Mouse (Mus musculus): Measurements from ENCODE around the gene H2-D1. TPM values are rescaled to one million over a fixed set of nuclear protein-coding genes. Genes with fewer than 3 reads are reported as not detected.

The H2-D1 gene
- polyA plus RNA-seq, 1 experiment from 2014 or later, result 108 TPM

- 2% methylated on average over 18 of the region's 18 CpGs for WGBS
- ATAC-seq (replicated peaks; ENCODE audit: low FRiP score, low TSS enrichment, low read depth), result peak; percentile 56
Measured at GRCm38 (mm10) chr17:35236390-35236746, 26.2 kb upstream of the H2-D1 start.

GRCm38 (mm10) chr17:35236996-35237395, 25.5 kb upstream of the H2-D1 start:
- Histone ChIP-seq H3K27me3 (replicated peaks; ENCODE audit: control insufficient read depth, insufficient read depth, low read length) (no peaks in the 10 kb centered on the region), H3K27ac (ENCODE audit: low read depth) (no peak overlapping the region), H3K9ac (ENCODE audit: low read length) (no peak overlapping the region), H3K9me3 (ENCODE audit: control insufficient read depth, low read length) (no peaks in the 10 kb centered on the region), H3K4me1 (replicated peaks; ENCODE audit: control insufficient read depth, insufficient read depth, low read length) (peaks cover 38% of the 10 kb centered on the region), H3K36me3 (ENCODE audit: control insufficient read depth, insufficient read depth, low read length) (no peaks in the 10 kb centered on the region), H3K4me2 (ENCODE audit: low read length) (no peak overlapping the region), H3K4me3 (ENCODE audit: low read depth, low read length) (no peak overlapping the region)
- no peak for ATAC-seq (replicated peaks; ENCODE audit: low FRiP score, low TSS enrichment, low read depth)
- DNase-seq (ENCODE audit: low spot score), result no peak
- WGBS, result 72% methylated on average over 9 of the region's 9 CpGs

More at GRCm38 (mm10) chr17:35236390-35236746, 26.2 kb upstream of the H2-D1 start:
- H3K36me3 ChIP-seq (ENCODE audit: control insufficient read depth, insufficient read depth, low read length), result peaks cover 1% of the 10 kb centered on the region; the same call in 1 of the 2 replicates
- H3K4me2 ChIP-seq (ENCODE audit: low read length), result peak overlapping the region; percentile 84
- peak; percentile 100 for DNase-seq (ENCODE audit: low spot score)
- peak overlapping the region; percentile 96 for H3K27ac ChIP-seq (ENCODE audit: low read depth)
- H3K9me3 ChIP-seq (ENCODE audit: control insufficient read depth, low read length), result no peaks in the 10 kb centered on the region
- H3K9ac ChIP-seq (ENCODE audit: low read length), result peak overlapping the region; percentile 73
- H3K27me3 ChIP-seq (replicated peaks; ENCODE audit: control insufficient read depth, insufficient read depth, low read length), result no peaks in the 10 kb centered on the region
- H3K4me1 ChIP-seq (replicated peaks; ENCODE audit: control insufficient read depth, insufficient read depth, low read length), result peaks cover 42% of the 10 kb centered on the region
- H3K4me3 ChIP-seq (ENCODE audit: low read depth, low read length), result peak overlapping the region; percentile 59

DNA sequence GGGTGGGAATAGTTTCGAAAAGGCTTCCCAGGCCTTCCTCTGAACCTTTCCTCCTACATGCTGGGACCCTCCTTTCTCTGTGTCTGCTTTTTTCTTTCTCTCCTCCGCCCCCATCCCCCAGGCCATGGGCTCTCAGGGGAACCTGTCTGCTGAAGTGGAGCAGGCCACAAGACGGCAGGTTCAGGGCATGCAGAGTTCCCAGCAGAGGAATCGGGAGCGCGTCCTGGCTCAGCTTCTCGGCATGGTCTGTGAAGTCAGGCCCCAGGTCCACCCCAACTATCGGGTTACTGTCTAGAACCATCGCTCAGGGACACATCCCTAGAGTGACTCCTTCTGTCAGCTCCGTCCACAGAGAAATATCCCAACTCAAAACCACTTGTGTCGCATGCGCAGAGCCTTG, 25.0 kb upstream of the H2-D1 start:
- WGBS, result 91% methylated on average over 12 of the region's 12 CpGs
- Histone ChIP-seq H3K4me2 (ENCODE audit: low read length) (no peak overlapping the region), H3K27me3 (replicated peaks; ENCODE audit: control insufficient read depth, insufficient read depth, low read length) (no peaks in the 10 kb centered on the region), H3K4me1 (replicated peaks; ENCODE audit: control insufficient read depth, insufficient read depth, low read length) (peaks cover 35% of the 10 kb centered on the region), H3K9ac (ENCODE audit: low read length) (no peak overlapping the region), H3K36me3 (ENCODE audit: control insufficient read depth, insufficient read depth, low read length) (no peaks in the 10 kb centered on the region), H3K27ac (ENCODE audit: low read depth) (no peak overlapping the region), H3K9me3 (ENCODE audit: control insufficient read depth, low read length) (no peaks in the 10 kb centered on the region), H3K4me3 (ENCODE audit: low read depth, low read length) (no peak overlapping the region)
- DNase-seq (ENCODE audit: low spot score) (no peak), ATAC-seq (replicated peaks; ENCODE audit: low FRiP score, low TSS enrichment, low read depth) (no peak)

- 77% methylated on average over 5 of the region's 5 CpGs for WGBS
- peaks cover 15% of the 10 kb centered on the region for H3K36me3 ChIP-seq (ENCODE audit: control insufficient read depth, insufficient read depth, low read length)
- no peaks in the 10 kb centered on the region for H3K9me3 ChIP-seq (ENCODE audit: control insufficient read depth, low read length)
- no peak for DNase-seq (ENCODE audit: low spot score)
- H3K9ac ChIP-seq (ENCODE audit: low read length), result no peak overlapping the region
- H3K4me2 ChIP-seq (ENCODE audit: low read length), result no peak overlapping the region
- H3K4me1 ChIP-seq (replicated peaks; ENCODE audit: control insufficient read depth, insufficient read depth, low read length), result peaks cover 31% of the 10 kb centered on the region
- no peak for ATAC-seq (replicated peaks; ENCODE audit: low FRiP score, low TSS enrichment, low read depth)
- no peaks in the 10 kb centered on the region for H3K27me3 ChIP-seq (replicated peaks; ENCODE audit: control insufficient read depth, insufficient read depth, low read length)
- no peak overlapping the region for H3K4me3 ChIP-seq (ENCODE audit: low read depth, low read length)
- H3K27ac ChIP-seq (ENCODE audit: low read depth), result peak overlapping the region; percentile 99; the same call in 1 of the 2 replicates
Measured at GRCm38 (mm10) chr17:35239700-35240099, 22.8 kb upstream of the H2-D1 start.

DNA sequence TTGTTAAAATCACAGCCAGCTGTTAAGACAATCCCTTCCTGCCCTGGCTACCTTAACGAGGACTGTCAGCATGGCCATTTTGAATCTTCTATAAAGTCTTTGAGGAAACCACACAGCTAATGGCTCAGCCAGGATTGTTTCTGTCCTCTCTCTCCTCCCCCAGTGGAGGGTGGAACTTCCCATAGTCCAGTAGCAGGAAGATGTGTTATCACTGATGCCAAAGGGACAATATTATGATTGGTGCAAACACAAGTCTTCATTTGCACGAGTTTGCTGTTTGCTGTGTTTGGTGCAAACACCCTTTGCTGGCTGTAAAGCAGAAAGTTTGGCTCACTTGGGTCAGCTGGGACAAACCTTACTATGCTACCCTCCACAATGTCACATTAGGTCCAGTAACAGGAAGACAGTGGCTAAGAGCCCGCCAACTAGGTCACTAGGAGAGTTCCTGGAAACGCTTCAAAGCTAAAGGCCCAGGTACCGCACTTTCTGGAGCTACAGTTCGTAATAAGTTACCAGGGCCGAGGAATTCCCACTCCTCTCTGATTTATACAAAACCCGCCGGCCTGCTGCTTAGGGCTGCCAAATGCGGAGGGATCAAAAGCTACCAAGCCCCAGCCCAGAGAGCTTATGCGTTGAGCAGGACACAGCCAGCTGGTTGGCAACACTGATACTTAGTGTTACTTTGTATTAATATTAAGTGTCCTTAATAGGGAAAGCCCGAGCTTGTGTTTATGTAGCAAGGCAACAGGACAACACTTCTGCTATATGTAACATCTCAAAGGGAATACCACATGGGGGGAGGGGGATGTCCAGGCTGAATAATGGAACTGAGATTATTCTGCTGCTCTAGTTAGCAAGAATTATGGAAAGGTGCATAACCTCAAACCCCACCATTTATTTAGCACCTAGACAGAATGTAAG, 21.9 kb upstream of the H2-D1 start:
- Histone ChIP-seq H3K9ac (ENCODE audit: low read length) (peak overlapping the region; percentile 99), H3K4me2 (ENCODE audit: low read length) (peak overlapping the region; percentile 87), H3K27me3 (replicated peaks; ENCODE audit: control insufficient read depth, insufficient read depth, low read length) (no peaks in the 10 kb centered on the region), H3K36me3 (ENCODE audit: control insufficient read depth, insufficient read depth, low read length) (peaks cover 25% of the 10 kb centered on the region), H3K4me1 (replicated peaks; ENCODE audit: control insufficient read depth, insufficient read depth, low read length) (peaks cover 39% of the 10 kb centered on the region), H3K27ac (ENCODE audit: low read depth) (peak overlapping the region; percentile 99), H3K4me3 (ENCODE audit: low read depth, low read length) (peak overlapping the region; percentile 86), H3K9me3 (ENCODE audit: control insufficient read depth, low read length) (no peaks in the 10 kb centered on the region)
- peak; percentile 0; the same call in 1 of the 2 replicates for ATAC-seq (replicated peaks; ENCODE audit: low FRiP score, low TSS enrichment, low read depth)
- WGBS, result 24% methylated on average over 12 of the region's 12 CpGs
- no peak for DNase-seq (ENCODE audit: low spot score)

DNA sequence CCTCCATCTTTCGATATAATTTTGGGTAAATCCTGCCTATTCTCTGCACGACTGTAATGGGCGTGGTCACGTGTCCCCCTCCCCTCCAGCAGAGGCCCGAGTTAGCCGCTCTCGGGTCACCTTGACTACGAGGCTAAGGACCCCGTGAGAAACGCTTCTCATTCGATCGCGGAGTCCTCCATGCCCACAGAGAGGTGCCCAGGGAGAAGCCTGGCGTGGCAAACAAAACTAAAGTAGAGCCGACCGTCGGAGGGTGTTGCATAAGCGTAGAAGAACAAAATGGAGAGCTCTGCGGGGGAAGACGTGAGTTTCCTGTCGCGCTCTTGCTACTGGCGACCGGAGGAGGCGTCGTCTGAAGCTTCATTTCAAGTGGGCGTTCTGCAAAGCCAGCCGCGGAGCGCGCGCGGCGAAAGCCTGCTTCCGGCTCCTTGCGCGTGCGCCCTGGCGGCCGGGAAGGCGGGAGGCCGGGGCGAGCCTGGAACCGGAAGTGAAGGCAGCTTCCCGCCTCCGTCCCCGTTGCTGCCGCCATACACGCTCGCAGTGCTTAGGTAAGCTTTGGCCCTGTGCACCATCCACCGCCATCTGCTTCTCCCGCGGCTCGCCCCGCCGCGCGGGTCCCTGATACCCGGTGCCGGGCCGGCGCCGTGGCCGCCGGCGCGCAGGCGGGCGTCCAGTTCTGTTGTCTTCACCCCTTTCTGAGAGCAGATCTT, 21.1 kb upstream of the H2-D1 start, which contains the start of gene Ddx39b:
Ddx39b (plus strand) TSS at position 442 of the 710 bp plus-strand sequence.
- peak; percentile 91 for ATAC-seq (replicated peaks; ENCODE audit: low FRiP score, low TSS enrichment, low read depth)
- H3K36me3 ChIP-seq (ENCODE audit: control insufficient read depth, insufficient read depth, low read length), result peaks cover 33% of the 10 kb centered on the region
- WGBS, result under 1% methylated on average over 69 of the region's 69 CpGs

GRCm38 (mm10) chr17:35242015-35242941, 20.3 kb upstream of the H2-D1 start:
- Histone ChIP-seq H3K9ac (ENCODE audit: low read length) (peak overlapping the region; percentile 99), H3K4me2 (ENCODE audit: low read length) (peak overlapping the region; percentile 87), H3K36me3 (ENCODE audit: control insufficient read depth, insufficient read depth, low read length) (peaks cover 41% of the 10 kb centered on the region), H3K4me3 (ENCODE audit: low read depth, low read length) (peak overlapping the region; percentile 86), H3K4me1 (replicated peaks; ENCODE audit: control insufficient read depth, insufficient read depth, low read length) (peaks cover 41% of the 10 kb centered on the region), H3K27ac (ENCODE audit: low read depth) (peak overlapping the region; percentile 99), H3K27me3 (replicated peaks; ENCODE audit: control insufficient read depth, insufficient read depth, low read length) (no peaks in the 10 kb centered on the region), H3K9me3 (ENCODE audit: control insufficient read depth, low read length) (no peaks in the 10 kb centered on the region)
- under 1% methylated on average over 55 of the region's 55 CpGs for WGBS
- DNase-seq (ENCODE audit: low spot score), result peak; percentile 96
- peak; percentile 60 for ATAC-seq (replicated peaks; ENCODE audit: low FRiP score, low TSS enrichment, low read depth)

More for the DNA sequence above, 21.1 kb upstream of the H2-D1 start, which contains the start of gene Ddx39b:
- Histone ChIP-seq H3K4me3 (ENCODE audit: low read depth, low read length) (peak within 1 kb of the TSS; percentile 86), H3K27ac (ENCODE audit: low read depth) (peak within 1 kb of the TSS; percentile 99), H3K9ac (ENCODE audit: low read length) (peak within 1 kb of the TSS; percentile 99), H3K4me1 (replicated peaks; ENCODE audit: control insufficient read depth, insufficient read depth, low read length) (peaks cover 43% of the 10 kb centered on the region), H3K27me3 (replicated peaks; ENCODE audit: control insufficient read depth, insufficient read depth, low read length) (no peaks in the 10 kb centered on the region), H3K4me2 (ENCODE audit: low read length) (peak within 1 kb of the TSS; percentile 87), H3K9me3 (ENCODE audit: control insufficient read depth, low read length) (no peaks in the 10 kb centered on the region)
- DNase-seq (ENCODE audit: low spot score), result peak; percentile 99

DNA sequence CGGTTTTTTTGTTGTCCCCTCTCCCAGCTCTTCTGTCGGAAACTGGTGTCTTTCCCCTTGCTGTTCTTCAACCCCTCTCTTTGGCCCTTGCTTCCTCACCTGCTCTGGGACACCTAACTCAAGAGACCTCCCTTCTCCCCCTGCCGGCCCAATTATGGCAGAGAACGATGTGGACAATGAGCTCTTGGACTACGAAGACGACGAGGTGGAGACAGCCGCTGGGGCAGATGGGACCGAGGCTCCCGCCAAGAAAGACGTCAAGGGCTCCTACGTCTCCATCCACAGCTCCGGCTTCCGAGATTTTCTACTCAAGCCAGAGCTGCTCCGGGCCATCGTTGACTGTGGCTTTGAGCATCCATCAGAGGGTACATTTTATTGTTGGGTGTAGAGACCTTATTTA, 19.4 kb upstream of the H2-D1 start:
- Histone ChIP-seq H3K9ac (ENCODE audit: low read length) (peak overlapping the region; percentile 99), H3K27ac (ENCODE audit: low read depth) (peak overlapping the region; percentile 99), H3K4me1 (replicated peaks; ENCODE audit: control insufficient read depth, insufficient read depth, low read length) (peaks cover 41% of the 10 kb centered on the region), H3K4me2 (ENCODE audit: low read length) (peak overlapping the region; percentile 87), H3K27me3 (replicated peaks; ENCODE audit: control insufficient read depth, insufficient read depth, low read length) (no peaks in the 10 kb centered on the region), H3K36me3 (ENCODE audit: control insufficient read depth, insufficient read depth, low read length) (peaks cover 49% of the 10 kb centered on the region), H3K9me3 (ENCODE audit: control insufficient read depth, low read length) (no peaks in the 10 kb centered on the region), H3K4me3 (ENCODE audit: low read depth, low read length) (peak overlapping the region; percentile 86)
- peak; percentile 74 for DNase-seq (ENCODE audit: low spot score)
- 4% methylated on average over 16 of the region's 16 CpGs for WGBS
- no peak for ATAC-seq (replicated peaks; ENCODE audit: low FRiP score, low TSS enrichment, low read depth)
